Mouse (Mus musculus): ENCODE data around the gene Artn. TPM values are rescaled to one million over a fixed set of nuclear protein-coding genes. Genes with fewer than 3 reads are reported as not detected.

Gene Artn
- polyA plus RNA-seq, 1 experiment from 2014 or later = 0.22 TPM

DNA sequence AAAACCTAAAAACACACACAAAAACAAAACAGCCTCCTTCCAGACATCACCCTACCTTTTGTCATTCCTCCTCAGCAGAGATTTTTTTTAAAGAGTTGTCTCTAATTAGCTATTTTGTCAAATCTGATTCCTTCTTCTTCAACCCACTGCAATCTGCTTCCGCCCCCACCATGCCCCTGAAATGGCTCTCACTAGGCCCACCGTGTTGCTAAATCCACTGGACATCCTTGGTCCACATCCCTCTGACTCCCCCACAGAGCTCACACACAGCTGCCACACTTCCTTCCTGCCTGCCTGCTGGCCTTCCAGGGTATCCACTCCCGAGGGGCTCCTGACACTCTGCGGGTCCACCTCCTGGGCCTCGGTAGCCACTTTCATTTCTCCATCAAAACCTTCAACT is 50.9 kb downstream of the Artn start:
- Histone ChIP-seq H3K4me2 (ENCODE audit: low read length) (no peak overlapping the region), H3K4me1 (ENCODE audit: control insufficient read depth, insufficient read depth, low read length) (peaks cover 8% of the 10 kb centered on the region), H3K4me3 (ENCODE audit: low read depth, low read length) (no peak overlapping the region), H3K9me3 (replicated peaks; ENCODE audit: control insufficient read depth, low read length) (no peaks in the 10 kb centered on the region), H3K27me3 (replicated peaks; ENCODE audit: control insufficient read depth, insufficient read depth, low read length) (no peaks in the 10 kb centered on the region), H3K27ac (ENCODE audit: low read depth, low read length) (no peak overlapping the region), H3K9ac (ENCODE audit: low read length) (no peak overlapping the region), H3K36me3 (ENCODE audit: control insufficient read depth, insufficient read depth, low read length) (peaks cover 60% of the 10 kb centered on the region)
- ATAC-seq (no peak), DNase-seq (ENCODE audit: low spot score) (no peak)
- WGBS = 83% methylated on average over 5 of the region's 5 CpGs

DNA sequence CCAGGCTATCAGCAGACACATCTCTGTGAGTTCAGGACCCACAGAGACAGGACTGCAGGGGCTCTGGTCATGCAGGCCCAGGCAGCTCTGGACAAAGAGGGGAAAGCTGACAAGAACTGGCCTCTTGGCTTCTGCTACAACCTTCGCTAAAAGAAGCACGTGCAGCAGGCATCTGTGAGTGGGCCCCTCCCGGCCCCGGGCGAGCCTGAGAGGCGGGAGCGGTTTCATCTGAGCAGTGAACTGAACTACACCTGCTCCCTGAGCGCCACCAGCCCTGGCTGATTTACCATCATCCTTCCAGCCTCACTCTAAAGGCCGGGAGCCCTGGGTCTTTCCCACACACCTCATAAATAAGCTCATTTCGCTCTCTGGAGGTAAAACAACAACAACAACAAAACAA is 51.3 kb downstream of the Artn start:
- Histone ChIP-seq H3K27me3 (replicated peaks; ENCODE audit: control insufficient read depth, insufficient read depth, low read length) (no peaks in the 10 kb centered on the region), H3K4me2 (ENCODE audit: low read length) (no peak overlapping the region), H3K9ac (ENCODE audit: low read length) (no peak overlapping the region), H3K27ac (ENCODE audit: low read depth, low read length) (no peak overlapping the region), H3K9me3 (replicated peaks; ENCODE audit: control insufficient read depth, low read length) (no peaks in the 10 kb centered on the region), H3K4me3 (ENCODE audit: low read depth, low read length) (no peak overlapping the region), H3K36me3 (ENCODE audit: control insufficient read depth, insufficient read depth, low read length) (peaks cover 64% of the 10 kb centered on the region), H3K4me1 (ENCODE audit: control insufficient read depth, insufficient read depth, low read length) (peaks cover 6% of the 10 kb centered on the region; the same call in 1 of the 2 replicates)
- DNase-seq (ENCODE audit: low spot score) = no peak
- WGBS = 83% methylated on average over 10 of the region's 10 CpGs
- no peak for ATAC-seq

Other genes with a start within 250 kb of the Artn start
- 94.9 and 97.6 TPM in 2 replicates for gene Dmap1, start 247.5 kb downstream of the Artn start, polyA plus RNA-seq (2014; fragmentation: Nextera tagmentation; extraction: Ambion mirVana)
- gene Gm12845, start 205.4 kb downstream of the Artn start, polyA plus RNA-seq (2014; fragmentation: Nextera tagmentation; extraction: Ambion mirVana) = not detected in 2 replicates
- gene Klf17, start 164.1 kb downstream of the Artn start, polyA plus RNA-seq (2014; fragmentation: Nextera tagmentation; extraction: Ambion mirVana) = not detected in 2 replicates
- gene Slc6a9, start 95.3 kb downstream of the Artn start, polyA plus RNA-seq (2014; fragmentation: Nextera tagmentation; extraction: Ambion mirVana) = 8.0 and 9.6 TPM in 2 replicates
- 1.5 and 1.6 TPM in 2 replicates for gene Ccdc24, start 57.2 kb downstream of the Artn start, polyA plus RNA-seq (2014; fragmentation: Nextera tagmentation; extraction: Ambion mirVana)
- 49.1 and 50.6 TPM in 2 replicates for gene B4galt2, start 46.3 kb downstream of the Artn start, polyA plus RNA-seq (2014; fragmentation: Nextera tagmentation; extraction: Ambion mirVana)
- 483 and 520 TPM in 2 replicates for gene Atp6v0b, start 42.4 kb downstream of the Artn start, polyA plus RNA-seq (2014; fragmentation: Nextera tagmentation; extraction: Ambion mirVana)
- gene Dph2, start 37.7 kb downstream of the Artn start, polyA plus RNA-seq (2014; fragmentation: Nextera tagmentation; extraction: Ambion mirVana) = 26.8 and 31.9 TPM in 2 replicates
- gene Ipo13, start 14.8 kb downstream of the Artn start, polyA plus RNA-seq (2014; fragmentation: Nextera tagmentation; extraction: Ambion mirVana) = 64.1 and 66.2 TPM in 2 replicates
- 10.0 and 11.3 TPM in 2 replicates for gene St3gal3, start 205.2 kb upstream of the Artn start, polyA plus RNA-seq (2014; fragmentation: Nextera tagmentation; extraction: Ambion mirVana)